Mouse (Mus musculus): ENCODE results near the gene Dync2li1. TPM values are rescaled to one million over a fixed set of nuclear protein-coding genes. Genes with fewer than 3 reads are reported as not detected.

The Dync2li1 gene
- total RNA-seq, 1 experiment from 2014 or later = 8.3 TPM

- ATAC-seq (replicated peaks in 1 of 2; ENCODE audit: insufficient read depth in 1 of 2, low FRiP score in 2 of 2, low TSS enrichment in 1 of 2, low read depth in 1 of 2, poor library complexity in 2 of 2, severe bottlenecking in 2 of 2) = no peak
Observed at GRCm38 (mm10) chr17:84603709-84604420, 22.4 kb upstream of the Dync2li1 start.

- ATAC-seq (replicated peaks in 1 of 2; ENCODE audit: insufficient read depth in 1 of 2, low FRiP score in 2 of 2, low TSS enrichment in 1 of 2, low read depth in 1 of 2, poor library complexity in 2 of 2, severe bottlenecking in 2 of 2) = no peak
Observed at GRCm38 (mm10) chr17:84606976-84607375, 19.3 kb upstream of the Dync2li1 start.

GRCm38 (mm10) chr17:84607617-84608016, 18.7 kb upstream of the Dync2li1 start:
- peak; percentile 64 to 69; a peak in 2 of 4 replicates for ATAC-seq (replicated peaks in 1 of 2; ENCODE audit: insufficient read depth in 1 of 2, low FRiP score in 2 of 2, low TSS enrichment in 1 of 2, low read depth in 1 of 2, poor library complexity in 2 of 2, severe bottlenecking in 2 of 2)

- ATAC-seq (replicated peaks in 1 of 2; ENCODE audit: insufficient read depth in 1 of 2, low FRiP score in 2 of 2, low TSS enrichment in 1 of 2, low read depth in 1 of 2, poor library complexity in 2 of 2, severe bottlenecking in 2 of 2) = no peak
Observed at GRCm38 (mm10) chr17:84608606-84609005, 17.7 kb upstream of the Dync2li1 start.

DNA sequence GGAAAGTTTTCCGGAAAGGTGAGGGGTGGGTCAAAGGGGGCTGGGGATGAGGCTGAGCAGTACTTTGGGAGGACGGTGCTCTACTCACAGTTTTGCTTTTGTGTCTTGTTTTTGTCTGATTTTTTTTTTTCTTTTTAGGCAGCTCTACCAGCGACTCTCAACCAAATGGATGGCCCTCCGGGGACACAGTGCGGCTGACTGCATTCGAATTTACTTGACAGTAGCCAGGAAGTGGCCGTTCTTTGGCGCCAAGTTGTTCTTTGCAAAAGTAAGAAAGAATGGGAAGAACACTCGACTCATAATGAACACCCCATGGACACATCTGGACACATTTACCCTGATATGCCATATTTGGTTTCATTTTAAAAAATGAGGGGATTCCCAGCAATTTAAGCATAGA, 14.8 kb upstream of the Dync2li1 start:
- ATAC-seq (replicated peaks in 1 of 2; ENCODE audit: insufficient read depth in 1 of 2, low FRiP score in 2 of 2, low TSS enrichment in 1 of 2, low read depth in 1 of 2, poor library complexity in 2 of 2, severe bottlenecking in 2 of 2) = no peak

DNA sequence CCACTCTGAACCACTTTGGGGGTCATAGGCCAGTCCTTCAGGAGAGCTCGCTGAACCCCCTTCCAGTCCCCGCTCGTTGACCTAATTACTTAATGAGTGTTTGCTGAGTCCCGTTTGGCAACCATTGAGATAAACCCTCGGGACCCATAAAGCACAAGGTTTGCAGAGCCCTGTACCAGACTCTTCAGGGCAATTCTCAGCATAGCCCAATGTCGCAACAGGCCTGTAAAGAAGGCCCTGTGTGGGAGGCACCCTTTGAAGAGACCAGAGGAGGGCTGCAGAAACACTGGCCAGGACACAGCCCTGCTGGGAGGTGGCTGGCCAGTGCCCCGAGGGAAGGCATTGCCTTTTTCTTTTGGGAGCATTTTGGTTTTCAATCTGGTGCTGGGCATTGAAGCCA, 14.3 kb upstream of the Dync2li1 start:
- ATAC-seq (replicated peaks in 1 of 2; ENCODE audit: insufficient read depth in 1 of 2, low FRiP score in 2 of 2, low TSS enrichment in 1 of 2, low read depth in 1 of 2, poor library complexity in 2 of 2, severe bottlenecking in 2 of 2) = no peak

DNA sequence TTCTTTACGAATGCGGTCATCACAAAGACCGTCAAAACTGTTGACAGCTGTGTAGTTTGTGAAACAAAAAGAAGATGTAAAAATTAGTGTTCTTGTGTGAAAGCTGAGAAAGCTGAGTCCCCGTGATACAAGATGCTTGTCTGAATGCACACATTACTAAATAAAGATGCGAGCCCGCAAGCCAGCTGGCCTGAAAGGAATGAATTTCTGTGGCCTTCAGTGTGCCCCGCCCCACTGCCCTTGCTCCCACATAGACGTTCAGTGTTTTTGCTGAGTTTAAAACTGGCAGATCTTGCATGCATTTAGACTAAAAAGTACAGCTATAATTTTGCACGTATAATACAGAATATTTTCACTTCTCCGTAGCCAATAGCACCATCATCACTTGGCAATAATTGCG, 10.5 kb upstream of the Dync2li1 start:
- no peak for ATAC-seq (replicated peaks in 1 of 2; ENCODE audit: insufficient read depth in 1 of 2, low FRiP score in 2 of 2, low TSS enrichment in 1 of 2, low read depth in 1 of 2, poor library complexity in 2 of 2, severe bottlenecking in 2 of 2)

DNA sequence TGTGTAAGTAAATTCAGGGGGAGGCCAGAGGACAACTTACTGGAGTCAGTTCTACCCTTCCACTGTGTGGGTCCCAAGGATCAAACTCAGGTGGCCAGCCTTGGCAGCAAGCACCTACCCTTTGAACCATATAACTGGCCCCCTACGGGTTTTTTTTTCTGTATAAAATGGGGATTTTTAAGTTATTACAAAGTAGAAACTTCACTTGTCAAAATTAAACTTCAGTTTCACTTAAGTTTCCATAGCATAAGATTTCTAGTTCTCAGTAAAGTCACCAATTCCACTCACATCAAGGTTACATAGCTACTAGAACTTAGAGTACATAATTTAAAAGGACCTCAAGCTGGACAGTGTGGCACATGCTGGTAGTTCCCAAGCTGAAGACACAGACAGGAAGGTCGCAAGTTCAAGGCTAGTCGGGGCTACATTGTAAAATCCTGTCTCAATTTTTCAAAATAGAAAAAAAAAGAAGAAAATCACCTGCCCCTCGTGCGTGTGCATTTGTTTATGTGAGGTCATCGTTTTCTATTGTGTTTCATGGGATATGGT, 9.7 kb upstream of the Dync2li1 start:
- ATAC-seq (replicated peaks in 1 of 2; ENCODE audit: insufficient read depth in 1 of 2, low FRiP score in 2 of 2, low TSS enrichment in 1 of 2, low read depth in 1 of 2, poor library complexity in 2 of 2, severe bottlenecking in 2 of 2) = no peak

GRCm38 (mm10) chr17:84617953-84618352, 8.3 kb upstream of the Dync2li1 start:
- ATAC-seq (replicated peaks in 1 of 2; ENCODE audit: insufficient read depth in 1 of 2, low FRiP score in 2 of 2, low TSS enrichment in 1 of 2, low read depth in 1 of 2, poor library complexity in 2 of 2, severe bottlenecking in 2 of 2) = no peak

DNA sequence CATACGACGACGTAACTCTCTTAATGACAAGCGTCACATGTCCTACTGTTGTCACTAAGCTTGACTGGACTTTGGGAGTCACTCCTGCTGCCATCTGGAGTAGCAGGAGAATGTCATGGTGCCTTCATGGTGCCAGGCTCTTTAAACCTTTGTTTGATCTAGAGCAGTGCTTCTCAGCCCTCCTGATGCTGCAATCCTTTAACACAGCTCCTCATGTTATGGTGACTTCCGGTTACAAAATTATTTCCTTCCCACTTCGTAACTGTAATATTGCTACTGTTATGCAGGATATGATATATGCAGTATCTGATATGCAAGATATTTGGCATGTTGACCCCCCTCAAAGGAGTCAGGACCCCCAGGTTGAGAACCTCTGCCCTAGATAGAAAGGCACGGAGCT, 7.2 kb upstream of the Dync2li1 start:
- peak in 1 of 2 experiments; percentile 76; a peak in 1 of 4 replicates for ATAC-seq (replicated peaks in 1 of 2; ENCODE audit: insufficient read depth in 1 of 2, low FRiP score in 2 of 2, low TSS enrichment in 1 of 2, low read depth in 1 of 2, poor library complexity in 2 of 2, severe bottlenecking in 2 of 2)

GRCm38 (mm10) chr17:84620076-84620475, 6.2 kb upstream of the Dync2li1 start:
- ATAC-seq (replicated peaks in 1 of 2; ENCODE audit: insufficient read depth in 1 of 2, low FRiP score in 2 of 2, low TSS enrichment in 1 of 2, low read depth in 1 of 2, poor library complexity in 2 of 2, severe bottlenecking in 2 of 2) = no peak

GRCm38 (mm10) chr17:84620610-84621009, 5.7 kb upstream of the Dync2li1 start:
- ATAC-seq (replicated peaks in 1 of 2; ENCODE audit: insufficient read depth in 1 of 2, low FRiP score in 2 of 2, low TSS enrichment in 1 of 2, low read depth in 1 of 2, poor library complexity in 2 of 2, severe bottlenecking in 2 of 2) = peak; percentile 43 to 46; a peak in 2 of 4 replicates

GRCm38 (mm10) chr17:84621209-84621608, 5.1 kb upstream of the Dync2li1 start:
- no peak for ATAC-seq (replicated peaks in 1 of 2; ENCODE audit: insufficient read depth in 1 of 2, low FRiP score in 2 of 2, low TSS enrichment in 1 of 2, low read depth in 1 of 2, poor library complexity in 2 of 2, severe bottlenecking in 2 of 2)

DNA sequence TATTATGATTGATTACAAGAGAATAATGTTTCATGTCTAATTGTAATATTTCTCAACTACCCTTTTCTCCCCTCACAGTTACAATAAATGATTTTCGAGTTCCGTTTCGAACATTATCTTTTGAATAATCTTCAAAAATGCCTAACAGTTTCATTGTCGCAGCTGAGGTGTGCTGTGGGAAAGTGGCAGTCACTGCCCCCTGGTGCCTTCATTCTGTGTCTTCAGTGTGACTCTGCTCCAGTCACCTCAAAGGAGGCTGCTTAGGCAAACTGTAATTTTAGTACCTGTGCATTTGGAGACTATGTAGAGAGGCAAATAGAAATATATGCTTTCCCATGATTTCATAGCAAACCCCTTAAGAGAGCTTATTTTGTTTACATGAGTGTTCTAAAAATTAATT, 4.3 kb upstream of the Dync2li1 start:
- ATAC-seq (replicated peaks in 1 of 2; ENCODE audit: insufficient read depth in 1 of 2, low FRiP score in 2 of 2, low TSS enrichment in 1 of 2, low read depth in 1 of 2, poor library complexity in 2 of 2, severe bottlenecking in 2 of 2) = no peak

- ATAC-seq (replicated peaks in 1 of 2; ENCODE audit: insufficient read depth in 1 of 2, low FRiP score in 2 of 2, low TSS enrichment in 1 of 2, low read depth in 1 of 2, poor library complexity in 2 of 2, severe bottlenecking in 2 of 2) = no peak
Observed at GRCm38 (mm10) chr17:84622873-84623272, 3.4 kb upstream of the Dync2li1 start.

- no peak for ATAC-seq (replicated peaks in 1 of 2; ENCODE audit: insufficient read depth in 1 of 2, low FRiP score in 2 of 2, low TSS enrichment in 1 of 2, low read depth in 1 of 2, poor library complexity in 2 of 2, severe bottlenecking in 2 of 2)
Observed at GRCm38 (mm10) chr17:84626857-84627305, 585 bp downstream of the Dync2li1 start.

DNA sequence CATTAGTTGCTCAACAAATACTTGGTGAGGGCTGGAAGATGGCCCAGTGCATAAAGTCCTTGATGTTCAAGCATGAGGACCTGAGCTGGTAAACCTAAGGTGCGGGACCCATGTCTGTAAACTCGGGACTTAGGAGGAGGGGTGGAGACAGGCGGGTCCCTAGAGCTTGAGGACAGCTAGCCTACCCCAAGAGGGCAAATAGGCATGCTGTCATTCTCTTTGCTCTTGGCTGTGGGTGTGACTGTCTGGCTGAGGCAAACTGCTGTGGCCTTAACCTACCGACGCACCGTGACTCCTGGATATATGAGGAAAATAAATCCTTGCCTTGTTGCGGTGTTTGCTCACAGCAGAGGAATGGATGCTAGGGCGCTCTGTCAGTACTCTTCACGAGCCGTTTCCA, 1.4 kb downstream of the Dync2li1 start:
- ATAC-seq (replicated peaks in 1 of 2; ENCODE audit: insufficient read depth in 1 of 2, low FRiP score in 2 of 2, low TSS enrichment in 1 of 2, low read depth in 1 of 2, poor library complexity in 2 of 2, severe bottlenecking in 2 of 2) = no peak

DNA sequence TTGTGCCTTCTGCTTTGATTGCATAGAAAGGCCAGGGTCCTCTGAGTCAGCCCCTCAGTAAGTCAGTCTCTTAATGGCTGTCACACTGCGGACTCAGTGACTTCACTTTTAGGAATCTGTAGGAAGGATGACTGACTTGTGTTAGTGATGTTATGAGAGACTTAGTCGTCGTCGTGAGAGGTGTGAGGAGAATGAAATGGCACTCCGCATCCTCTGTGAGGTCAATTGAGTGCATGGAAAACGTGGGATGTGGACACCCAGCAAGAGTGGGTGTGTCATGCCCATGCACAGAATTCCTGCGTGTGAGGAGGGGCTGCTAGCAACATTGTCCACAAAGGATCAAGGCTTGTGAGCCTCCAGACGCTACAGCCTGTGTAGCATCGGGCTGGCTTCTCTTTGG, 2.3 kb downstream of the Dync2li1 start:
- ATAC-seq (replicated peaks in 1 of 2; ENCODE audit: insufficient read depth in 1 of 2, low FRiP score in 2 of 2, low TSS enrichment in 1 of 2, low read depth in 1 of 2, poor library complexity in 2 of 2, severe bottlenecking in 2 of 2) = no peak

DNA sequence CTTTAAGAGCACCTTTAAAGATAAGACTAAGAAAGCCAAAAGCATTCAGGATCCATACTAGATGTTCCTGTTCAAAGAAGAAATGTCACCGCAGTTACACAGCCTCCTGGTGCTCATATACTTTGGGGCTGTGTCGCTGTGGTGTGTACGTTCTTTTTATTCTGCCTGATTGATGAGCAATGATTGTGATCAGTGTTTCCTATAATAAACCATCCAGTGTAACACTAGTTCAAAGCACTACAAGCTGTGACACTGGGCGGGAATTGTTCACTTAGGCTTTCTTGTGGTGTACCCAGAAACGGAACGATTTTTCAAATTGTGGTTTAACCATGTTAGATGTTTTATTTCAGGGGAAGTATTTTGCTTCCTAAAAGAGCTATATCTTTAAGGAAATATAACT, 5.5 kb downstream of the Dync2li1 start:
- ATAC-seq (replicated peaks in 1 of 2; ENCODE audit: insufficient read depth in 1 of 2, low FRiP score in 2 of 2, low TSS enrichment in 1 of 2, low read depth in 1 of 2, poor library complexity in 2 of 2, severe bottlenecking in 2 of 2) = no peak
